Mouse (Mus musculus) adrenal gland, postnatal 36 days (tissue): ENCODE measurements around the gene Raver1. TPM values are rescaled to one million over a fixed set of nuclear protein-coding genes. Genes with fewer than 3 reads are reported as not detected.

Experiments
- microRNA-seq: library from miRNA; unstranded; fragments of <30 nt; microRNA quantifications from one replicate; pipeline ENCODE4 v1.2.0, GENCODE M21; 2021
- total RNA-seq, 2 experiments: library from RNA; stranded (reverse); gene quantifications; 2 replicates each; pipeline ENCODE4 v1.2.3; 2021

Raver1 gene
- total RNA-seq, 2 experiments from 2014 or later = 50.0 to 57.1 TPM

Small RNAs within 50 kb of the gene (microRNA-seq; reads per million reads assigned to microRNA genes)
- gene Mir1900 (not detected), gene Mir7082 (not detected)

Other genes with a start within 250 kb of the Raver1 start
- gene A230050P20Rik, start 223.4 kb downstream of the Raver1 start, total RNA-seq = 10 to 100 TPM; 19.1 to 20.4 TPM
- gene Angptl6, start 212.3 kb downstream of the Raver1 start, total RNA-seq = 1 to 10 TPM; 3.2 to 3.5 TPM
- gene Ppan, start 203.8 kb downstream of the Raver1 start, total RNA-seq = 10 to 100 TPM; 26.6 to 45.4 TPM
- gene Eif3g, start 193.4 kb downstream of the Raver1 start, total RNA-seq = 100 to 1,000 TPM; 154 to 178 TPM
- 10 to 100 TPM; 42.9 to 59.7 TPM for gene Dnmt1, start 132.1 kb downstream of the Raver1 start, total RNA-seq
- gene S1pr2, start 115.2 kb downstream of the Raver1 start, total RNA-seq = 10 to 100 TPM; 16.5 to 19.2 TPM
- gene Mrpl4, start 89.3 kb downstream of the Raver1 start, total RNA-seq = 100 to 1,000 TPM; 122 to 130 TPM
- 10 to 100 TPM; 10.7 to 14.8 TPM for gene Icam1, start 76.0 kb downstream of the Raver1 start, total RNA-seq
- gene Icam4, start 62.6 kb downstream of the Raver1 start, total RNA-seq = 1 to 10 TPM; 1.9 to 2.8 TPM
- under 1 TPM; 0.10 to 0.20 TPM for gene Icam5, start 59.9 kb downstream of the Raver1 start, total RNA-seq
- not detected for gene Zglp1, start 24.9 kb downstream of the Raver1 start, total RNA-seq
- under 1 TPM; 0.30 to 0.46 TPM for gene Gm49373, start 18.9 kb downstream of the Raver1 start, total RNA-seq
- 10 to 100 TPM; 33.8 to 42.2 TPM for gene Fdx1l, start 18.4 kb downstream of the Raver1 start, total RNA-seq
- gene Gm38431, start within 50 bp of the Raver1 start, total RNA-seq = under 1 TPM; 0.60 to 0.82 TPM
- gene Tyk2, start 39.2 kb upstream of the Raver1 start, total RNA-seq = 10 to 100 TPM; 14.6 to 15.2 TPM
- gene Cdc37, start 58.0 kb upstream of the Raver1 start, total RNA-seq = 100 to 1,000 TPM; 180 to 201 TPM
- gene Pde4a, start 73.7 kb upstream of the Raver1 start, total RNA-seq = 10 to 100 TPM in 1 of 2 experiments, 1 to 10 TPM in 1; 8.6 to 10.6 TPM
- 10 to 100 TPM; 45.8 to 46.0 TPM for gene Keap1, start 147.4 kb upstream of the Raver1 start, total RNA-seq
- gene S1pr5, start 156.4 kb upstream of the Raver1 start, total RNA-seq = under 1 TPM in 1 of 2 experiments, not detected in 1; 0.99 TPM
- 10 to 100 TPM; 39.1 to 39.5 TPM for gene Atg4d, start 173.3 kb upstream of the Raver1 start, total RNA-seq
- 10 to 100 TPM; 24.8 to 32.2 TPM for gene Kri1, start 196.0 kb upstream of the Raver1 start, total RNA-seq
- 10 to 100 TPM; 14.2 to 16.0 TPM for gene Cdkn2d, start 199.4 kb upstream of the Raver1 start, total RNA-seq
- not detected for gene Ap1m2, start 220.3 kb upstream of the Raver1 start, total RNA-seq
- 10 to 100 TPM; 35.2 to 54.2 TPM for gene Slc44a2, start 228.7 kb upstream of the Raver1 start, total RNA-seq